Mouse (Mus musculus) c-Kit-positive CD71-positive TER-119-negative erythroid progenitor cells, embryonic 14.5 days (primary cell): ENCODE results near the gene Appbp2.

Experiments
- DNase-seq: peaks from one replicate; pipeline ENCODE4 v3.0.0-alpha.2; 2013; ENCODE audit warnings: low read depth

Gene Appbp2

DNA sequence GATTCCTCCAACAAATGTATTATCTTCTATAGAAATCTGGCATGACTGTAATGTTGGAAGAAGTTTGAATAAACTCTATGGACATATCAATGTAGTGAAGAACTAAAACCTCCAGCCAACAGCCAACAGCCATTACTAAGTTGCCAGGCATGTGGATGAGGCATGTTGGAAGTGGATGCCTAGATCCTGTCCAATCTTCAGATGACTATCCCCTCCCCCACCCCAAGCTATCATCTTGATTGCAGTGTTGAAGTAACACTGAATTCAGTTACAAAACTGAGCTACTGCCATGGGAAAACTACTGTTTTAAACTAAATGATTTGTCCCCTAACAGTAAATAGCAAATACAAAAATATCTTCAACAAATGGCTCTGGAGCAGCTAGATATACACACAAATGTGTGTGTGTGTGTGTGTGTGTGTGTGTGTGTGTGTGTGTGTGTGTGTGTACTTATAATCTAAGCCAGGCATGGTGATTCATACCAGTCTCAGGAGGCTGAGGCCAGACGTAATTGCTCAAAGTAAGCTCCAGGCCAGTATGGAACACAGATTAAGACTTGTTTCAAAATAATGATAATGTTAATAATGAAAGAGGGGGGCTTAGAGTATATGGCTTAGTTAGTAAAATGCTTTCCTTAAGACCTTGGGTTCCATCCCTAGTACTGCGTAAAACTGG is 82.5 kb downstream of the Appbp2 start:
- no peak for DNase-seq

DNA sequence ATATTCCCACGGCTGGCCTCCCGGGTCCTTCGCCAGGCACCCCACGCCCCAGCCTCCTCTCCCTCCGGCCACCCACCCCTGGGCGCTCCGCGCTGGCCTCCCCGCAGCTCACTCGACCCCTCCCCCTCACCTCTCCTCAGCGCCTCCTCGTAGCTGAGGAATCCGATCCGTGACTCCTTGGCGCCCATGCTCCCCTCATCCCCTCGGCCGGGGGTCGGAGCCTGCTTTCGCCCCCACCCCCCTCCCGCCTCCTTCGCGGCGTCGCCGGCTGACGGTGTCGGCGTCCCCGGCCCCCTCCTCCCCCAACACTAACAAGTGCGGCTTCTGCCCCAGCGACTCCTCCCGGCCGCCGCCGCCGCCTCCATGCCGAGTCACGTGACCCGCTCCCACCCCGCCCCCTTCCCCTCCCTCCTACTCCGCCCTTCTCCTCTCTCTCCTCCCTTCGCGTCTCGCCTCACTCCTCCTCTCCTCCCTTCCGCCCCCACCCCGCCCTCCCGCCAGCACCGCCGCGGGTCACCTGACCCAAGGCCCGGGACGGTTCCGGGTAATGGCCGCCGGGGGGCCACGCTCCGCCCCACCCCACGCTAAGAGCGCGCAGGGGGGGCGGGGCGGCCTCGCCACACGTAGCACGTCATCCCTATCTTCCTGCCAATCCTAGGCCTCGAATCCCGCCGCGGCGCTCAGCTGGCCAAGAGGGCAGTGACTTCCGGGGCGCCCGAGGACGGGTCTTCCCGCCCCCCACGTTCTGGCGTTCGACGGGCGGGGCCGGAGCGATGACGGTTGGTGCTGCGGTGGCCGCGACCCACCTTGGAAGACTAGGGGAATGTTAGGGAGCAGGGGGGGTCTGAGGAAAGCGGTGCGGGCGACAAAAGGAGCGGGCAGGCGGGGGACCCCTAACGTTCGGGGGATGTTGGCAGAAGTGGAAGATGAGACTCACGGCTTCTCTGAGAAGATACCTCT is 95.1 kb downstream of the Appbp2 start, which contains the start of gene Usp32:
Gene Usp32 (minus strand): TSS at position 581 of the 960 bp plus-strand sequence.
- peak; percentile 95 for DNase-seq

- DNase-seq: peak; percentile 35
These were observed 96.0 kb downstream of the Appbp2 start for GRCm38 (mm10) chr11:85138776-85139474.
